ENCODE assay signal across 10 mouse cellular contexts in the genomic region with DNA sequence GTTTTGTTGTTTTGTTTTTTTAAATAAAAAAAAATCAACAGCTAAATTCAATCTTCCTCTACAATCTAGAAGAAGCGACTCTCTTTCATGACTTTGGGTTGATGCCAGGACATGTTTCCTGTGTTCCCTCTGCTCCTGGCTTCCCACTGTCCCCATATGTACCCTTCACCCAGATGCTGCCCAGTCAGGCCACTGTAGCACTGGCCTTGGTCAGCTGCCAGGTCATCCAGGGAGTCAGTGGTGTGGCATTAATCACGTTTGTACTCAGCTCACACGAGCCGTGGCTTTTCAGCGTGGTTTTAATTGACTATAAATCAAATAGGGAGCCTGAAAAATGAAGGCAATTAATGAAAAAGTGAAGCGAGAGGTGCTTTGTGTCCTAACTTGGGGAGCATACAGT.
A peak's percentile ranks its signal among the peaks of the same experiment; 100 is the strongest.
DNase-seq lines count a peak whose midpoint lies in the region; ATAC-seq and TF ChIP-seq lines count a peak whose summit lies in the region.
"Had no signal": no experiment of that assay in that cellular context is flagged by ENCODE, and none has a peak within 500 bp of the region (broad histone marks: within the 10 kb centered on the region; RNA-seq: fewer than 3 reads in every experiment).

No protein-coding gene starts in this region.

- peak; percentile 7 for DNase-seq in cerebellum, postnatal 36 days
- no peak for DNase-seq in cerebellum, adult 18-20 months
- peak; percentile 47 for DNase-seq in kidney, adult 2 months
- DNase-seq in Muller cell, postnatal 12 days (ENCODE audit: inconsistent ontology term): peak; percentile 31
- peak; percentile 63 to 66 for DNase-seq in adrenal gland, postnatal 36 days
- DNase-seq in frontal cortex, postnatal 14 days (ENCODE audit: low spot score in 2 of 2): no peak
- no peak for DNase-seq in embryo, embryonic 10 days (ENCODE audit: low spot score)
- DNase-seq: forebrain, postnatal 0 days; right cerebral cortex, postnatal 4 days had no signal

- H3K27me3 ChIP-seq in kidney, adult 2 months (replicated peaks; ENCODE audit: control insufficient read depth, insufficient read depth, low read length): no peaks in the 10 kb centered on the region
- no peaks in the 10 kb centered on the region for H3K27me3 ChIP-seq in kidney, embryonic 14.5 days (ENCODE audit: control insufficient read depth, insufficient read depth, low read length)

- no peak for TF ChIP-seq POLR2A in kidney, adult 2 months (IDR thresholded peaks at IDR 0.05; ENCODE audit: low read depth, low read length)

- 26% methylated on average over 6 of the region's 6 CpGs for WGBS in kidney, adult 2 months
- 22% methylated on average over 6 of the region's 6 CpGs for WGBS in kidney, embryonic 14.5 days

- H3K4me2 ChIP-seq in kidney, embryonic 14.5 days (replicated peaks; ENCODE audit: low read depth, low read length): no peak overlapping the region

- no peak overlapping the region for H3K27ac ChIP-seq in kidney, adult 2 months (ENCODE audit: insufficient read depth, low read depth, low read length)
- H3K27ac ChIP-seq in kidney, embryonic 14.5 days (ENCODE audit: low read depth, low read length): no peak overlapping the region

- no peaks in the 10 kb centered on the region; the same call in 1 of the 2 replicates for H3K4me1 ChIP-seq in kidney, adult 2 months (ENCODE audit: control insufficient read depth, insufficient read depth, low read length)
- H3K4me1 ChIP-seq in kidney, embryonic 14.5 days (ENCODE audit: control insufficient read depth, insufficient read depth, low read length): no peaks in the 10 kb centered on the region

- no peak overlapping the region for H3K9ac ChIP-seq in kidney, embryonic 14.5 days (ENCODE audit: low read depth, low read length)
- H3K9ac ChIP-seq: forebrain, postnatal 0 days had no signal

- H3K9me3 ChIP-seq in kidney, embryonic 14.5 days (ENCODE audit: control insufficient read depth, low read length): no peaks in the 10 kb centered on the region

- H3K4me3 ChIP-seq in kidney, adult 2 months (ENCODE audit: insufficient read depth, low read depth, low read length): no peak overlapping the region
- no peak overlapping the region for H3K4me3 ChIP-seq in kidney, embryonic 14.5 days (ENCODE audit: low read length)

- ATAC-seq in kidney, embryonic 14.5 days (ENCODE audit: low FRiP score, low TSS enrichment): no peak
- ATAC-seq: forebrain, postnatal 0 days had no signal

- H3K36me3 ChIP-seq in kidney, adult 2 months (ENCODE audit: control insufficient read depth, insufficient read depth, low read length): no peaks in the 10 kb centered on the region
- H3K36me3 ChIP-seq in kidney, embryonic 14.5 days (ENCODE audit: control insufficient read depth, insufficient read depth, low read length): no peaks in the 10 kb centered on the region

- TF ChIP-seq CTCF in kidney, adult 2 months (conservative IDR thresholded peaks at IDR 0.05; ENCODE audit: insufficient read depth, insufficient read length, low read depth, low read length): no peak

Comparison
In these comparisons a context has a peak if more than half of its experiments do, and no peak if none do; other contexts are left out.
1. DNase-seq: peak in cerebellum, postnatal 36 days (2 of 2), kidney, adult 2 months (single experiment), Muller cell, postnatal 12 days (single experiment) and adrenal gland, postnatal 36 days (2 of 2); none in cerebellum, adult 18-20 months (0 of 2), frontal cortex, postnatal 14 days (0 of 2) and embryo, embryonic 10 days (single experiment).